Mouse (Mus musculus) CH12.LX (cell line): Measurements from ENCODE around the gene Cyp27b1. TPM values are rescaled to one million over a fixed set of nuclear protein-coding genes. Genes with fewer than 3 reads are reported as not detected.
A peak's percentile ranks its signal among the peaks of the same experiment; 100 is the strongest.

Experiments used
- DNase-seq: peaks from one replicate; pipeline ENCODE4 v3.0.0-alpha.2; 2013; ENCODE audit errors: extremely low read depth
- H3K27ac ChIP-seq: 2 replicates; pipeline ENCODE4 v1.5.1; 2012; ENCODE audit warnings: low read depth, mild to moderate bottlenecking, control low read depth, moderate library complexity; ENCODE audit not compliant: insufficient read depth
- H3K27me3 ChIP-seq: replicated peaks from 2 replicates; pipeline ENCODE3; 2012; ENCODE audit warnings: inconsistent platforms
- H3K36me3 ChIP-seq, 2 experiments: replicated peaks in 1 of 2; 2 replicates each; pipeline versions ENCODE3 to v1.6.1; 2012; ENCODE audit warnings: inconsistent platforms in 1 of 2, low read length in 1 of 2, mild to moderate bottlenecking in 1 of 2, mixed read lengths in 1 of 2, moderate library complexity in 1 of 2; ENCODE audit not compliant: control insufficient read depth in 1 of 2, insufficient read depth in 1 of 2
- H3K4me1 ChIP-seq, 2 experiments: 2 replicates each; pipeline ENCODE4 v1.6.1; 2012; ENCODE audit warnings: inconsistent platforms in 1 of 2, moderate library complexity in 1 of 2; ENCODE audit not compliant: insufficient read depth in 2 of 2, control insufficient read depth in 1 of 2
- H3K4me2 ChIP-seq: 2 replicates; pipeline ENCODE4 v1.6.1; 2012; ENCODE audit warnings: low read depth, mild to moderate bottlenecking, control low read depth; ENCODE audit not compliant: poor library complexity, insufficient read depth, severe bottlenecking
- H3K4me3 ChIP-seq, 3 experiments: fragments of 150-350 bp in 1 of 3; sonication (generic) in 1 of 3; replicated peaks in 1 of 3; 2 replicates each; pipeline versions ENCODE3 to v1.5.1; 2011 to 2012; ENCODE audit warnings: low read depth in 2 of 3, low read length in 2 of 3, mild to moderate bottlenecking in 2 of 3, moderate library complexity in 2 of 3, control low read depth in 1 of 3, improper control_type of control experiment in 1 of 3, inconsistent platforms in 1 of 3, mixed read lengths in 1 of 3; ENCODE audit not compliant: poor library complexity in 1 of 3
- H3K79me2 ChIP-seq: replicated peaks from 2 replicates; pipeline ENCODE4 v1.6.1; 2012; ENCODE audit warnings: mild to moderate bottlenecking, moderate library complexity; ENCODE audit not compliant: control insufficient read depth, poor library complexity, insufficient read depth, severe bottlenecking; ENCODE audit errors: extremely low read depth
- H3K9ac ChIP-seq: 2 replicates; pipeline ENCODE4 v1.6.1; 2012; ENCODE audit warnings: low read depth, mild to moderate bottlenecking, control low read depth, moderate library complexity; ENCODE audit not compliant: insufficient read depth
- H3K9me3 ChIP-seq: replicated peaks from 2 replicates; pipeline ENCODE3; 2012; ENCODE audit warnings: low read length, inconsistent platforms, mixed read lengths
- BHLHE40 ChIP-seq: IDR thresholded peaks from 2 replicates; pipeline ENCODE4 v1.6.1; 2011; ENCODE audit warnings: mild to moderate bottlenecking, low read depth, low read length, improper control_type of control experiment
- CHD1 ChIP-seq: IDR thresholded peaks from 2 replicates; pipeline ENCODE4 v1.6.1; 2012; ENCODE audit warnings: low read depth, low read length, improper control_type of control experiment, inconsistent platforms
- CHD2 ChIP-seq: IDR thresholded peaks from 2 replicates; pipeline ENCODE4 v1.6.1; 2011; ENCODE audit warnings: low read length, improper control_type of control experiment
- CTCF ChIP-seq, 2 experiments: IDR thresholded peaks in 1 of 2; conservative IDR thresholded peaks in 1 of 2; 2 replicates each; pipeline ENCODE4 v1.5.1; 2011 to 2012; ENCODE audit warnings: low read depth in 2 of 2, low read length in 2 of 2, improper control_type of control experiment in 1 of 2, inconsistent platforms in 1 of 2, mild to moderate bottlenecking in 1 of 2, moderate library complexity in 1 of 2
- ELF1 ChIP-seq: IDR thresholded peaks from 2 replicates; pipeline ENCODE4 v1.6.1; 2014; ENCODE audit warnings: low read depth, mild to moderate bottlenecking, inconsistent platforms, low read length, improper control_type of control experiment
- EP300 ChIP-seq: IDR thresholded peaks from 2 replicates; pipeline ENCODE4 v1.6.1; 2011; ENCODE audit warnings: low read length, improper control_type of control experiment
- GABPA ChIP-seq: IDR thresholded peaks from 2 replicates; pipeline ENCODE4 v1.6.1; 2012; ENCODE audit warnings: low read depth, low read length, improper control_type of control experiment, inconsistent platforms; ENCODE audit not compliant: insufficient replicate concordance
- JUN ChIP-seq: IDR thresholded peaks from 2 replicates; pipeline ENCODE4 v1.6.1; 2011; ENCODE audit warnings: low read depth, mild to moderate bottlenecking, low read length, improper control_type of control experiment, moderate library complexity; ENCODE audit not compliant: insufficient read depth
- JUND ChIP-seq: conservative IDR thresholded peaks from 2 replicates; pipeline ENCODE4 v1.6.1; 2011; ENCODE audit warnings: low read depth, low read length, improper control_type of control experiment
- KAT2A ChIP-seq: IDR thresholded peaks from 2 replicates; pipeline ENCODE4 v1.6.1; 2012; ENCODE audit warnings: low read length, improper control_type of control experiment, inconsistent platforms; ENCODE audit not compliant: insufficient replicate concordance
- MAFK ChIP-seq: IDR thresholded peaks from 2 replicates; pipeline ENCODE4 v1.6.1; 2011; ENCODE audit warnings: low read length, improper control_type of control experiment; ENCODE audit not compliant: insufficient replicate concordance
- MAX ChIP-seq: IDR thresholded peaks from 2 replicates; pipeline ENCODE4 v1.6.1; 2011; ENCODE audit warnings: low read length, improper control_type of control experiment
- MAZ ChIP-seq: IDR thresholded peaks from 2 replicates; pipeline ENCODE4 v1.6.1; 2012; ENCODE audit warnings: low read depth, mild to moderate bottlenecking, inconsistent platforms, low read length, improper control_type of control experiment, moderate library complexity
- MXI1 ChIP-seq: IDR thresholded peaks from 2 replicates; pipeline ENCODE4 v1.6.1; 2011; ENCODE audit warnings: mild to moderate bottlenecking, low read depth, low read length, improper control_type of control experiment
- MYC ChIP-seq: IDR thresholded peaks from 2 replicates; pipeline ENCODE4 v1.6.1; 2011; ENCODE audit warnings: low read depth, mild to moderate bottlenecking, improper control_type of control experiment, low read length
- NELFE ChIP-seq: IDR thresholded peaks from 2 replicates; pipeline ENCODE4 v1.6.1; 2011; ENCODE audit warnings: low read depth, low read length, improper control_type of control experiment
- NRF1 ChIP-seq: IDR thresholded peaks from 2 replicates; pipeline ENCODE4 v1.6.1; 2014; ENCODE audit warnings: low read depth, mild to moderate bottlenecking, inconsistent platforms, low read length, improper control_type of control experiment, moderate library complexity
- POLR2A ChIP-seq: IDR thresholded peaks from 2 replicates; pipeline ENCODE4 v1.6.1; 2011; ENCODE audit warnings: low read depth, mild to moderate bottlenecking, improper control_type of control experiment, low read length
- RAD21 ChIP-seq: IDR thresholded peaks from 2 replicates; pipeline ENCODE4 v1.6.1; 2011; ENCODE audit warnings: low read depth, mild to moderate bottlenecking, low read length, improper control_type of control experiment, moderate library complexity
- RCOR1 ChIP-seq: conservative IDR thresholded peaks from 2 replicates; pipeline ENCODE4 v1.6.1; 2012; ENCODE audit warnings: low read depth, mild to moderate bottlenecking, inconsistent platforms, low read length, improper control_type of control experiment
- SIN3A ChIP-seq: IDR thresholded peaks from 2 replicates; pipeline ENCODE4 v1.6.1; 2012; ENCODE audit warnings: low read length, improper control_type of control experiment, inconsistent platforms
- SMC3 ChIP-seq: IDR thresholded peaks from 2 replicates; pipeline ENCODE4 v1.6.1; 2011; ENCODE audit warnings: low read depth, low read length, improper control_type of control experiment
- TBP ChIP-seq: conservative IDR thresholded peaks from 2 replicates; pipeline ENCODE4 v1.6.1; 2011; ENCODE audit warnings: low read depth, low read length, improper control_type of control experiment
- TCF12 ChIP-seq: IDR thresholded peaks from 2 replicates; pipeline ENCODE4 v1.6.1; 2014; ENCODE audit warnings: low read depth, mild to moderate bottlenecking, inconsistent platforms, low read length, improper control_type of control experiment
- USF1 ChIP-seq: IDR thresholded peaks from 2 replicates; pipeline ENCODE4 v1.6.1; 2014; ENCODE audit warnings: low read depth, mild to moderate bottlenecking, inconsistent platforms, low read length, improper control_type of control experiment
- ZKSCAN1 ChIP-seq: IDR thresholded peaks from 2 replicates; pipeline ENCODE4 v1.6.1; 2012; ENCODE audit warnings: low read depth, inconsistent platforms, low read length, improper control_type of control experiment, borderline replicate concordance
- ZMIZ1 ChIP-seq: IDR thresholded peaks from 2 replicates; pipeline ENCODE4 v1.6.1; 2012; ENCODE audit warnings: low read depth, mild to moderate bottlenecking, inconsistent platforms, low read length, improper control_type of control experiment
- dilution Hi-C: fragments of 300-500 bp; cut with MboI; formaldehyde crosslinking; loops from 2 replicates; pipeline ENCODE4 v1.14.3; 2020; ENCODE audit warnings: low sequenced_read_pairs; ENCODE audit not compliant: extremely low pct_unique_long_range_greater_than_20kb, extremely low pct_ligation_motif_present
- in situ Hi-C: fragments of 300-500 bp; cut with MboI; formaldehyde crosslinking; loops from 3 replicates; pipeline ENCODE4 v1.14.3; 2019; ENCODE audit warnings: low sequenced_read_pairs, low pct_ligation_motif_present, low pct_unique_long_range_greater_than_20kb, mixed read lengths
- polyA plus RNA-seq: library from polyadenylated mRNA; unstranded; fragments of >175 nt; gene quantifications from 2 replicates; pipeline ENCODE4 v1.2.1, GENCODE M21; 2012; ENCODE audit warnings: low read depth; ENCODE audit not compliant: insufficient read length
- total RNA-seq, 2 experiments: library from RNA; depleted of rRNA; stranded (reverse); fragments of 300-350 nt in 1 of 2; fragments of >200 nt in 1 of 2; gene quantifications; 2 replicates each; pipeline ENCODE4 v1.2.3; 2012 to 2014

Cyp27b1 gene
- total and polyA plus RNA-seq, 3 experiments, result 0.32 to 1.4 (median 0.42) TPM

- Histone ChIP-seq H3K4me3 (no peak overlapping the region), H3K27me3 (peaks cover 37% of the 10 kb centered on the region), H3K36me3 (peaks cover 12 to 15% of the 10 kb centered on the region in 2 experiments), H3K79me2 (no peaks in the 10 kb centered on the region), H3K4me2 (peak overlapping the region; percentile 79), H3K4me1 (peaks cover 12 to 40% of the 10 kb centered on the region in 2 experiments), H3K9me3 (no peaks in the 10 kb centered on the region), H3K27ac (no peak overlapping the region), H3K9ac (no peak overlapping the region)
- dilution Hi-C loops, result no loop called here
- in situ Hi-C loops, result no loop called here
- DNase-seq, result peak; percentile 78
- TF ChIP-seq EP300 (no peak), BHLHE40 (no peak), KAT2A (no peak), CHD1 (no peak), JUN (no peak), MAFK (no peak), NRF1 (no peak), CTCF (conservative IDR thresholded peaks at IDR 0.05 in 1 of 2, IDR thresholded peaks at IDR 0.05 in 1 of 2; ENCODE audit: low read depth in 2 of 2, low read length in 2 of 2) (peak; percentile 78 to 86), ELF1 (no peak), TCF12 (no peak), RAD21 (peak; percentile 42), SIN3A (no peak), MXI1 (no peak), NELFE (no peak), SMC3 (peak; percentile 65), MAZ (no peak)
These were observed 10.1 kb downstream of the Cyp27b1 start for GRCm38 (mm10) chr10:127058161-127058560.

GRCm38 (mm10) chr10:127058708-127059107 is 10.7 kb downstream of the Cyp27b1 start:
- H3K27me3 ChIP-seq, result peaks cover 37% of the 10 kb centered on the region
- H3K27ac ChIP-seq, result no peak overlapping the region
- in situ Hi-C loops, result no loop called here
- dilution Hi-C loops, result no loop called here
- H3K9me3 ChIP-seq, result no peaks in the 10 kb centered on the region
- peaks cover 12 to 40% of the 10 kb centered on the region in 2 experiments for H3K4me1 ChIP-seq
- peaks cover 12 to 15% of the 10 kb centered on the region in 2 experiments for H3K36me3 ChIP-seq
- 0 out of 2 replicates have a peak overlapping the region, but pooled peaks have one; percentile 91 for H3K9ac ChIP-seq
- peak overlapping the region in 1 of 3 experiments; percentile 11 for H3K4me3 ChIP-seq
- no peak for DNase-seq
- peaks cover 2% of the 10 kb centered on the region; the same call in 1 of the 2 replicates for H3K79me2 ChIP-seq
- TF ChIP-seq MAFK (no peak), TBP (no peak), JUND (no peak), CHD2 (no peak), USF1 (no peak), RCOR1 (no peak), MAX (no peak), BHLHE40 (no peak), ZMIZ1 (no peak), ZKSCAN1 (no peak), MYC (no peak), GABPA (no peak), POLR2A (no peak), NELFE (no peak)
- TF ChIP-seq, all 38 proteins: peak for 0
- H3K4me2 ChIP-seq, result peak overlapping the region; percentile 69
